Mouse (Mus musculus): ENCODE data around the gene Gse1.
"Not testable (repeated sequence)": the region's sequence is repeated elsewhere in the genome, so short reads cannot be mapped to it uniquely, and the experiment has no call there.

DNA sequence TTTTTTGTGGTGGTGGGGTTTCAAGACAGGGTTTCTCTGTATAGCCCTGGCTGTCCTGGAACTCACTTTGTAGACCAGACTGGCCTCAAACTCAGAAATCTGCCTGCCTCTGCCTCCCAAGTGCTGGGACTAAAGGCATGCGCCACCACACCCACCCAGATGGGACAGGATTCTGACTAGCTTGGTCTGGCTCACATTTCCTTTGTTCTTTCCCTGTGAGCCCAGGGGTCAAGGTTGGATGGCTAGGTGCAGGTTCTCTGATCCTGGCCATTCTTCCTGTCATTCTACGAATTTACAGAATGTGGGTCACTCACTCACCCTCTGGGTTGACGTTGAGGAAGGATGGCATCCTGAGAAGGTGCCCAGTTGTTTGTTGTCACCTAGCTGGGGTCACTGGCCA, 106.0 kb downstream of the Gse1 start:
- TF ChIP-seq POLR2A (IDR thresholded peaks at IDR 0.05; ENCODE audit: low read depth, low read length); CTCF (conservative IDR thresholded peaks at IDR 0.05; ENCODE audit: insufficient read depth, insufficient read length, low read depth, low read length): not testable (repeated sequence)

Data from kidney, adult 2 months (tissue).